Mouse (Mus musculus) forebrain, embryonic 14.5 days (tissue): ENCODE data around the gene Khsrp. TPM values are rescaled to one million over a fixed set of nuclear protein-coding genes. Genes with fewer than 3 reads are reported as not detected.
"Not testable (repeated sequence)": the region's sequence is repeated elsewhere in the genome, so short reads cannot be mapped to it uniquely, and the experiment has no call there.

Experiments
- ATAC-seq: fragments of 200-750 bp; cut with Nextera tagmentation; 2 replicates; pipeline ENCODE4 v1.8.0; 2017; ENCODE audit warnings: mild to moderate bottlenecking, moderate library complexity
- DNase-seq: peaks from one replicate; pipeline ENCODE4 v3.0.0-alpha.2; 2015; ENCODE audit warnings: low spot score
- H3K27ac ChIP-seq: fragments of 300-500 bp; sonication (generic); 2 replicates; pipeline ENCODE4 v1.5.1; 2014; ENCODE audit warnings: low read depth, mild to moderate bottlenecking, control low read depth, low read length, moderate library complexity
- H3K27me3 ChIP-seq: fragments of 300-500 bp; sonication (generic); replicated peaks from 2 replicates; pipeline ENCODE4 v1.6.1; 2014; ENCODE audit warnings: low read length, control low read depth, mixed read lengths; ENCODE audit not compliant: control insufficient read depth, insufficient read depth
- H3K36me3 ChIP-seq: fragments of 300-500 bp; sonication (generic); 2 replicates; pipeline ENCODE4 v1.6.1; 2014; ENCODE audit warnings: low read length, control low read depth; ENCODE audit not compliant: control insufficient read depth, insufficient read depth
- H3K4me1 ChIP-seq: fragments of 300-500 bp; sonication (generic); 2 replicates; pipeline ENCODE4 v1.6.1; 2014; ENCODE audit warnings: antibody characterized with exemption, low read length, control low read depth; ENCODE audit not compliant: control insufficient read depth, insufficient read depth
- H3K4me2 ChIP-seq: fragments of 300-500 bp; sonication (generic); 2 replicates; pipeline ENCODE4 v1.6.1; 2014; ENCODE audit warnings: mild to moderate bottlenecking, control low read depth, low read length
- H3K4me3 ChIP-seq: fragments of 300-500 bp; sonication (generic); 2 replicates; pipeline ENCODE4 v1.5.1; 2014; ENCODE audit warnings: low read depth, low read length, control low read depth
- H3K9ac ChIP-seq: fragments of 300-500 bp; sonication (generic); 2 replicates; pipeline ENCODE4 v1.6.1; 2014; ENCODE audit warnings: mild to moderate bottlenecking, low read length, control low read depth, moderate library complexity
- H3K9me3 ChIP-seq: fragments of 300-500 bp; sonication (generic); replicated peaks from 2 replicates; pipeline ENCODE4 v1.6.1; 2016; ENCODE audit warnings: low read length, control low read depth, mixed read lengths; ENCODE audit not compliant: control insufficient read depth
- WGBS: fragments of 180-500 bp; shearing (Covaris S2); extraction: QIAGEN DNeasy Blood & Tissue Kit; methylation state at CpG from one replicate; pipeline ENCODE4 v1.1.7; 2014; 5-methylcytosine and 5-hydroxymethylcytosine counted together
- polyA plus RNA-seq: library from polyadenylated mRNA; unstranded; fragments of >200 nt; fragmentation: Nextera tagmentation; extraction: Ambion mirVana; gene quantifications from 2 replicates; pipeline ENCODE4 v1.2.1, GENCODE M21; 2014

The Khsrp gene
- polyA plus RNA-seq, 1 experiment from 2014 or later: 24.6 TPM

DNA sequence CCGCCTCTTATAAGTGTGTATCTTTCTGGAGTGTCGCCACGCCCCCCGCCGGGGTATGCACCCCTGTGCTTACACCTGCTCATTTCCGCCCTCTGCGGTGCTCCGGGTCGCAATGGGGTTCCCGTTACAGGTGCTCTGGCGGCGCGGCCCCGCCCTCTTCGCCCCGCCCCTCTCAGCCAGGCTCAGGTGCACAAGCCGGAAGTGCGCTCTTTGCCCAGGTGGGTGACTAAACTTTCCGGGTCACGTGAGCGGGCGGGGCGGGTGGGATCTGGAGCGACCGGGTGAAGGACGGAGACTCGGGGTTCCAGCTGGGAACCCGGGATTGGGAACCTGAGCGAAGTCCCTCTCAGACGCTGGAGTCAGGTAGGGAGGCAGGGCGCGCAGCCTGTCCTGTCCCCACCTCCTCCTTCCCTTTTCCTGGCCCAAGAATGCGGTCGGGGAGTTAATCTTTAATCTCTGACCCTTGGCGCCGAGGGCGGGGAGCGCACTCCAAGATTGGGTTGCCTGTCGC lies 30.7 kb upstream of the Khsrp start:
- WGBS: 2% methylated on average over 39 of the region's 39 CpGs
- peak overlapping the region; percentile 16 for H3K4me3 ChIP-seq
- no peak overlapping the region for H3K27ac ChIP-seq
- H3K36me3 ChIP-seq: no peaks in the 10 kb centered on the region
- H3K27me3 ChIP-seq: peaks cover 25% of the 10 kb centered on the region
- DNase-seq: no peak
- no peak for ATAC-seq
- peak overlapping the region; percentile 41 for H3K4me2 ChIP-seq
- H3K9me3 ChIP-seq: no peaks in the 10 kb centered on the region
- H3K9ac ChIP-seq: no peak overlapping the region
- peaks cover 15% of the 10 kb centered on the region for H3K4me1 ChIP-seq

DNA sequence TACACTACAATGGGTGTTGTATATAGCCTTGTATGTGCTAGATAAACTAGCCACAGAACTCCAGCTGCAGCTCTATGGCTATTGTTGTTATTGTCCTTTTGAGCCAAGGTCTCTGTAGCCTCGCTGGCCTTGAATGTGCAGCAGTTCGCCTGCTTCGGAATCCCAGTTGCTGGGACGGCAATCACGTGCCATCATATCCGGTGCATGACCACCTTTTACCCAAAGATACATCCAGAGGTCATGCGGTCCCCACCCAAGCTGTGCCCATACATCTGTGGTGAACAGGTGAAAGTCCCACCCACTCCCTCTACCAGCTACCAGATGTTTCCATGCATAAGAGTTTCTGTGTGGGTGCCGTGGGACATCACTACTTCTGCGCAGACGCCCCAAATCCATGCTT lies 29.7 kb upstream of the Khsrp start:
- no peak overlapping the region for H3K9ac ChIP-seq
- peak overlapping the region; percentile 67 for H3K4me2 ChIP-seq
- peaks cover 25% of the 10 kb centered on the region for H3K27me3 ChIP-seq
- H3K9me3 ChIP-seq: no peaks in the 10 kb centered on the region
- H3K4me1 ChIP-seq: peaks cover 15% of the 10 kb centered on the region
- H3K36me3 ChIP-seq: peaks cover 3% of the 10 kb centered on the region; the same call in 1 of the 2 replicates
- no peak; the same call in 1 of the 2 replicates for ATAC-seq
- peak overlapping the region; percentile 80 for H3K4me3 ChIP-seq
- DNase-seq: no peak
- WGBS: 46% methylated on average over 10 of the region's 10 CpGs
- H3K27ac ChIP-seq: no peak overlapping the region

DNA sequence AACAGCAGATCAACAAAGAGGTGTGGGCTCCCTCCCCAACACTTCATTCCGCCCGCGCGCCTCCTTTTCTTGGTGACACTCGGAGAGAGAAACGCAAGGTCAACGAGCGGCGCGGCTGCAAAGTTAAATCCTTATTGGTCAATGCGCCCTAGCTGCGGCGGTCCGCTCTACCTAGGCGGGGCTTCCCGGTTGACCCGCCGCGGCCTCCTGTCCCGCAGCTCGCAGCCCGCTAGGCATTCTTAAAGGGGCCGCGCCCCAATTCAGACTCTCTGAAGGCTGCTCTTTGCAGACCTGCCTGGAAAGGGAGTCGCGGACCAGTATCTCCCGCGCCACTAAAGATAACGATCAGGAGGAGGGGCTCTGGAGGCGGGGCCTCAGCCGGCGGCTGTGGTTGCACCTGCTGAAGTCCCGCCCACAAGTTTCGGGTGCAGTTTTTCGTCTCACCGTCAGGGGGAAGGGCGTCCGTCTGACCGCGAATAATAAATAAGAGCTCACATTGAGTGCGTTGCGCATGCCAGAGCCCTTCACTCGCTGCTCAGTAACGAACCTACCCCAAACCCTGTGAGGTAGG lies 29.0 kb upstream of the Khsrp start:
- peak overlapping the region; percentile 80 for H3K4me3 ChIP-seq
- H3K4me2 ChIP-seq: peak overlapping the region; percentile 67
- DNase-seq (peak; percentile 98), ATAC-seq (peak; percentile 90)
- peaks cover 15% of the 10 kb centered on the region for H3K4me1 ChIP-seq
- H3K9ac ChIP-seq: peak overlapping the region; percentile 81; the same call in 1 of the 2 replicates
- peaks cover 25% of the 10 kb centered on the region for H3K27me3 ChIP-seq
- H3K36me3 ChIP-seq: peaks cover 11% of the 10 kb centered on the region
- WGBS: under 1% methylated on average over 44 of the region's 44 CpGs
- no peaks in the 10 kb centered on the region for H3K9me3 ChIP-seq
- peak overlapping the region; percentile 79 for H3K27ac ChIP-seq

DNA sequence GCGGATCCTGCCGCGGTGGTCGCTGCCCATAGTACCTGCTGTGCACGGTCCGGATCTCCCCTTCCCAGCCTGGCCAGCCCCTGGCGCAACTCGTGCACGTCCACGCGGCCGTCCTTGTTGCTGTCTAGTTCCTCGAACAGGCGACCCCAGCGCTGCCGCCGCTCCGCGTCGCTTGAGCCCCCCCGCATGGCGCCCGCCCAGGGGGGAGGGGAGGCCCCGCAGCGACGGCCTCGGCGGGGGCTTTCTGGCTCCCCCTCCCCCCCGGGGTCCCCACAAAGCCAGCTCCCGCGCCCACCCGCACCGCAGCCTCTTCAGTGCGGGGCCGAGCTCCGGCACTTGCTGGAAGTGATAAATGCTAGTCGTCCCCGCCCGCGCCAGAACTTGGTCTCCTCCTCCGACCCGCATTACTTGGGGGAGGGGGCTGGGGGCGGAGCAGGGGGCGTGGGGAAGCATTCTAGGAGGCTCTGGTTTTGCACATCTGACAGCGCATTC lies 28.2 kb upstream of the Khsrp start, which contains the start of gene Slc25a23:
Slc25a23 (minus strand) TSS at position 378 of the 492 bp plus-strand sequence.
- Histone ChIP-seq H3K4me2 (peak within 1 kb of the TSS; percentile 67), H3K27me3 (peaks cover 25% of the 10 kb centered on the region), H3K4me3 (peak within 1 kb of the TSS; percentile 80), H3K27ac (peak within 1 kb of the TSS; percentile 79), H3K9ac (peak within 1 kb of the TSS; percentile 81), H3K36me3 (peaks cover 19% of the 10 kb centered on the region), H3K4me1 (peaks cover 15% of the 10 kb centered on the region), H3K9me3 (no peaks in the 10 kb centered on the region)
- peak; percentile 81 for ATAC-seq
- under 1% methylated on average over 22 of the region's 45 CpGs for WGBS
- peak; percentile 92 for DNase-seq

DNA sequence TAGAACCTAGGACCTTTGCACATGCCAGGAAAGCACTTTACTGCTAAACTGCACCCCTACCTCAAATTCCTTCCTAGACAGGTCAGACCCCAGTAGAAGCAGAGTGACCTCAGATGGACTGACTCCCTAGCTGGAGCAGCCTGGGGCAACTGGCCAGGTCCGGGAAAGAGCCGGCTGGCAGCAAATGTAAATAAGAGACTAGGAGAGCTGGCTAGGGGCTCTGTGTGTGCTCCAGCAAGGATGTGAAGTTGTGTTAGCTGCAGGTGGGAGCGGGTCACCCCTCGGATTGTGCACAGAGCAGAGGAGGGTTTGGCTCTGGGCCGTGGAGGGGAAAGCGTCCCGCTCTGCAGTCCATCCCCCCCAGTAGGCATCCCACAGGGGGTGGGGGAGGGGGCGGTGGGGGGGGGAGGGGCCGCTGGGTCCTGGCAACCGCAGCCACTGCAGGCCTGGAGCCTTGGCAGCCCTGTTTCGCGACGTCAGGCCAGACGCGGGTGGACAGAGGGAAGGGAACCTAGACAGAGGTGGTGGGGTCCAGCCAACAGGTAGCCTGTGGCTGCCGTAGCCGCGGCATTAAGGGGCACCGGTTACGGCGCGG lies 27.7 kb upstream of the Khsrp start, which contains the start of gene Crb3:
Crb3 (plus strand) TSS at position 215 of the 595 bp plus-strand sequence.
- Histone ChIP-seq H3K36me3 (peaks cover 22% of the 10 kb centered on the region), H3K9me3 (no peaks in the 10 kb centered on the region), H3K4me3 (peak within 1 kb of the TSS; percentile 80), H3K9ac (peak within 1 kb of the TSS; percentile 81), H3K4me1 (peaks cover 15% of the 10 kb centered on the region), H3K27ac (peak within 1 kb of the TSS; percentile 79), H3K4me2 (peak within 1 kb of the TSS; percentile 67), H3K27me3 (peaks cover 25% of the 10 kb centered on the region)
- ATAC-seq (peak; percentile 14), DNase-seq (peak; percentile 28)
- WGBS: 0% methylated on average over 16 of the region's 22 CpGs

DNA sequence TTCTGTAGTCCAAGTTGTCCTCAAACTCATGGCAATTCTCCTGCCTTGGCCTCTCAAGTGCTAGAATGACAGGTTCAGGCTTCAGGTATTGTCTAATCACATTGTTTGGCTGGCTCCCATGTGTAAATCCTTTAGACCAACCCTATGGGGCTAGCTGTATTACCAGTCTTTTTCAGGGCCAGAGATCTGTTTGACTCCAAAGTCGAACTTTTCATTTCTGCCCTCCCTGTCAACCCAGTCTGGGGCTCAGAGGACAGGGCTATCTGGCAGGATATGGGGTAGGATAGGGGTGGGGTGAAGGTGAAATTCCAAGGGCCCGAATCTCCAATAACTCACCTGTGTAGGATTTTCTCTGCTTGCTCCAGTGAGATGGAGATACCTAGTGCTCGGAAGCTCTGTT lies 24.9 kb upstream of the Khsrp start:
- no peak for DNase-seq

DNA sequence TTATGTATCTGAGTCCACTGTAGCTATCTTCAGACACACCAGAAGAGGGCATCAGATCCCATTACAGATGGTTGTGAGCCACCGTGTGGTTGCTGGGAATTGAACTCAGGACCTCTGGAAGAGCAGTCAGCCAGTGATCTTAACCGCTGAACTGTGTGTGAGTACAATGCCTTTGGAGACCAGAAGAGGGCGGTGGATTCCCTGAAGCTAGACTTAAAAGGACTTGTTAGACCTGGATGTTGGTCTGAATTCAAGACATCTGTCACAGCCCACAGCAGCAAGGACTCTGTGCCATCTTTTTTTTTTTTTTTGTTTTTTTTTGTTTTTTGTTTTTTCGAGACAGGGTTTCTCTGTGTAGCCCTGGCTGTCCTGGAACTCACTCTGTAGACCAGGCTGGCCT lies 20.4 kb upstream of the Khsrp start:
- not testable (repeated sequence) for H3K4me2 ChIP-seq, H3K9me3 ChIP-seq, H3K4me3 ChIP-seq, DNase-seq, H3K27ac ChIP-seq, H3K4me1 ChIP-seq, H3K9ac ChIP-seq, ATAC-seq, H3K27me3 ChIP-seq
- peaks cover 62% of the 10 kb centered on the region for H3K36me3 ChIP-seq
- WGBS: 80% methylated on average over 4 of the region's 4 CpGs

More for the DNA sequence above, 24.9 kb upstream of the Khsrp start:
- Histone ChIP-seq H3K27ac (no peak overlapping the region), H3K4me1 (peaks cover 12% of the 10 kb centered on the region), H3K36me3 (peaks cover 45% of the 10 kb centered on the region), H3K9me3 (no peaks in the 10 kb centered on the region), H3K4me3 (no peak overlapping the region), H3K27me3 (peaks cover 3% of the 10 kb centered on the region), H3K4me2 (no peak overlapping the region), H3K9ac (no peak overlapping the region)
- no peak for ATAC-seq
- 93% methylated on average over 3 of the region's 3 CpGs for WGBS

DNA sequence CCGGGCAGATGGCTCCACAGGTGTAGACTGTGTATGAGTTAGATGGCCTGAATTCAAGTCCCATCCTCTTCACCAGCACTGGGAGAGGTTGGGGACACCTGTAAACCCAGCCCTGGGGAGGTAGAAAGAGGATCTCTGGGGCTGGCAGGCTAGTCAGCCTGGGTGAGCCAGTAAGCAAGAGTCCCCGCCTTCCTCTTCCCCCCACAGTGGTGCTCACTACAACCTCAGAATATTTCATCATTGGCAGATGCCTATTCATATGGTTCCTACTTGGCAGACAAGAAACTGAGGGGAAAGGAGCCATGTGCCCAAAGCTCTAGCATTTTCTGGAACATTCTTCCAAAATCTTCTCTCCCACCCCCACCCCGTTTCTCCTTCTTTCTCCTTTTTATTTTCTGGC lies 17.5 kb upstream of the Khsrp start:
- WGBS: 94% methylated on average over 3 of the region's 3 CpGs

DNA sequence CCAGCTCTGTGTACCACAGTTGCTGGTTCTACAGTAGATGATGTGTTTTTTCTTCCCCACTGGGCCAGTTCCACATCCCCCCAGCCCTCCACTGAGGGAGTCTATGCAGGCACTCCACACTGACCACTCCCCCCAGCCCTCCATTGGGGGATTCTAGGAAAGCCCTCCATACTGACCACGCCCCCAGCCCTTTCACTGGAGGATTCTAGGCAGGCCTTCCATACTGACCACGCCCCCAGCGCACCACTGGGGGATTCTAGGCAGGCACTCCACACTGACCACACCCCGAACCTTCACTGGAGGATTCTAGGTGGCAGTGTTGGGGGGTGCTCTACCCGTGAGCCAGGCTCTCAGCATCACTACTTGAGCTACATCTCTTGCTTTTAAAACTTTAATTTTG lies 16.1 kb upstream of the Khsrp start:
- no peak overlapping the region for H3K27ac ChIP-seq

More for the DNA sequence above, 17.5 kb upstream of the Khsrp start:
- no peak overlapping the region for H3K9ac ChIP-seq
- H3K4me1 ChIP-seq: no peaks in the 10 kb centered on the region
- H3K4me3 ChIP-seq: no peak overlapping the region
- no peaks in the 10 kb centered on the region for H3K9me3 ChIP-seq
- peaks cover 47% of the 10 kb centered on the region for H3K36me3 ChIP-seq
- no peaks in the 10 kb centered on the region for H3K27me3 ChIP-seq
- H3K27ac ChIP-seq: no peak overlapping the region
- H3K4me2 ChIP-seq: no peak overlapping the region
- DNase-seq (no peak), ATAC-seq (peak; percentile 16; the same call in 1 of the 2 replicates)

More for the DNA sequence above, 16.1 kb upstream of the Khsrp start:
- Histone ChIP-seq H3K9ac (no peak overlapping the region), H3K36me3 (peaks cover 33% of the 10 kb centered on the region), H3K9me3 (no peaks in the 10 kb centered on the region), H3K4me1 (no peaks in the 10 kb centered on the region), H3K27me3 (no peaks in the 10 kb centered on the region), H3K4me3 (no peak overlapping the region), H3K4me2 (no peak overlapping the region)
- no peak for DNase-seq
- WGBS: 42% methylated on average over 5 of the region's 5 CpGs
- no peak for ATAC-seq
